Comparison of ENCODE assay signal across 14 mouse cellular contexts in the genomic region with DNA sequence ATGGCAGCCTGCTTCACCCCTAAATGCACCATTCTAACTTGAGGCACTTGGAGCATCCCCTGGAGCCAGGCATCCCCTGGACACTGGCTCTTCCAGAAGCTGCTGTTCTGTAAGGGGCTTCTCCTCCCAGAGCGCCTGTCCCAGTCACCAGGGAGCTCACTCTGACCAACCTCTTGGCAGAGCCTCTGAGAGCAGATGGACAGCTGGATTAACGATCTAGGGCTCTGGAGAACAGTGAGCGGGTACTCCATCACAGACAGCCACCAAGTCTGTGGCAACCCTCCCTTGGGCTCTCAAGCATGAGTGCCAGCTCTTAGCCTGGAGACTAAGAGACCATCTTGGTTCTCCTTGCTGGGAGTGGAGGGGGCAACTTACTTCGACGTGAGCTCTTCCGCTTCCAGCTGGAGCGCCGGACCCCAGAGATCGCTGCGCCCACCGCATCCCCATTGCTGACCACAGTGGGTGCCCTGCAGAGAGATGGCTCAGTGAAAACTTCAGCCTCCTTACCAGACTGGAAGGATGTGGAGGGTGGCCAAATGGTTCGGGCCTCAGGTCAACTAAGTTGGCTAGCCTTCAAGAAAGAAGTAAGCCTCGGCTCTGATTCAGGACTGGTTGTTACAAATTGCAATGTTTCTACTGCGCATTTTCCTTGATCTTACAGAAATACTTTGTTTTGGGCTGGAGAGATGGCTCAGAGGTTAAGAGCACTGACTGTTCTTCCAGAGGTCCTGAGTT.
DNase-seq lines count a peak whose midpoint lies in the region; ATAC-seq lines count a peak whose summit lies in the region.
"Had no signal": no experiment of that assay in that cellular context is flagged by ENCODE, and none has a peak within 500 bp of the region (broad histone marks: within the 10 kb centered on the region; RNA-seq: fewer than 3 reads in every experiment).

No protein-coding gene starts in this region.

- no peak overlapping the region for H3K4me2 ChIP-seq in kidney, embryonic 14.5 days (replicated peaks; ENCODE audit: low read depth, low read length)
- no peak overlapping the region for H3K4me2 ChIP-seq in hindbrain, embryonic 12.5 days (replicated peaks)
- no peak overlapping the region for H3K4me2 ChIP-seq in neural tube, embryonic 12.5 days (replicated peaks)
- H3K4me2 ChIP-seq: liver, embryonic 11.5 days; midbrain, embryonic 15.5 days had no signal

- H3K36me3 ChIP-seq in kidney, embryonic 14.5 days (ENCODE audit: control insufficient read depth, insufficient read depth, low read length) = peaks cover 16% of the 10 kb centered on the region; the same call in 1 of the 2 replicates
- peaks cover 48% of the 10 kb centered on the region for H3K36me3 ChIP-seq in hindbrain, embryonic 12.5 days
- peaks cover 56% of the 10 kb centered on the region for H3K36me3 ChIP-seq in neural tube, embryonic 12.5 days

- H3K4me3 ChIP-seq in kidney, embryonic 14.5 days (ENCODE audit: low read length) = no peak overlapping the region
- no peak overlapping the region for H3K4me3 ChIP-seq in hindbrain, embryonic 12.5 days
- H3K4me3 ChIP-seq in neural tube, embryonic 12.5 days = no peak overlapping the region
- H3K4me3 ChIP-seq: heart, adult 2 months; midbrain, embryonic 15.5 days had no signal

- no peak overlapping the region for H3K9ac ChIP-seq in kidney, embryonic 14.5 days (ENCODE audit: low read depth, low read length)
- H3K9ac ChIP-seq in hindbrain, embryonic 12.5 days = peak overlapping the region; percentile 13; the same call in 1 of the 2 replicates
- 0 out of 2 replicates have a peak overlapping the region, but pooled peaks have one; percentile 17 for H3K9ac ChIP-seq in neural tube, embryonic 12.5 days
- H3K9ac ChIP-seq: midbrain, embryonic 15.5 days had no signal

- H3K27ac ChIP-seq in kidney, embryonic 14.5 days (ENCODE audit: low read depth, low read length) = peak overlapping the region; percentile 73; the same call in 1 of the 2 replicates
- H3K27ac ChIP-seq in hindbrain, embryonic 12.5 days = peak overlapping the region; percentile 35; the same call in 1 of the 2 replicates
- 0 out of 2 replicates have a peak overlapping the region, but pooled peaks have one; percentile 46 for H3K27ac ChIP-seq in neural tube, embryonic 12.5 days
- H3K27ac ChIP-seq: heart, adult 2 months; midbrain, embryonic 15.5 days had no signal

- peaks cover 6% of the 10 kb centered on the region; the same call in 1 of the 2 replicates for H3K9me3 ChIP-seq in kidney, embryonic 14.5 days (ENCODE audit: control insufficient read depth, low read length)
- peaks cover 9% of the 10 kb centered on the region; the same call in 1 of the 2 replicates for H3K9me3 ChIP-seq in hindbrain, embryonic 12.5 days (replicated peaks)
- peaks cover 9% of the 10 kb centered on the region; the same call in 1 of the 2 replicates for H3K9me3 ChIP-seq in neural tube, embryonic 12.5 days
- H3K9me3 ChIP-seq: midbrain, embryonic 15.5 days had no signal

- peak; percentile 35; the same call in 1 of the 2 replicates for ATAC-seq in kidney, embryonic 14.5 days (ENCODE audit: low FRiP score, low TSS enrichment)
- ATAC-seq in hindbrain, embryonic 12.5 days (ENCODE audit: low FRiP score) = no peak
- ATAC-seq in neural tube, embryonic 12.5 days (ENCODE audit: low FRiP score, low read depth) = no peak
- ATAC-seq: midbrain, embryonic 15.5 days had no signal

- peak; percentile 36 for DNase-seq in adrenal gland, postnatal 10 days
- no peak for DNase-seq in adrenal gland, adult 18-20 months (ENCODE audit: low spot score in 2 of 2)
- DNase-seq in kidney, postnatal 4 days = no peak
- DNase-seq in lung, postnatal 10 days = no peak
- DNase-seq in right cerebral cortex, adult 2 months (ENCODE audit: low spot score in 2 of 2) = no peak
- DNase-seq: cerebellum, adult 9-10 months; heart, adult 2 months; heart, postnatal 10 days; spleen, adult 18-20 months had no signal

- H3K4me1 ChIP-seq in kidney, embryonic 14.5 days (ENCODE audit: control insufficient read depth, insufficient read depth, low read length) = peaks cover 8% of the 10 kb centered on the region; the same call in 1 of the 2 replicates
- H3K4me1 ChIP-seq in hindbrain, embryonic 12.5 days = peaks cover 14% of the 10 kb centered on the region
- peaks cover 12% of the 10 kb centered on the region; the same call in 1 of the 2 replicates for H3K4me1 ChIP-seq in neural tube, embryonic 12.5 days
- H3K4me1 ChIP-seq: midbrain, embryonic 15.5 days had no signal

- WGBS in kidney, embryonic 14.5 days = 77% methylated on average over 14 of the region's 14 CpGs
- 88% methylated on average over 14 of the region's 14 CpGs for WGBS in hindbrain, embryonic 12.5 days
- WGBS in neural tube, embryonic 12.5 days = 86% methylated on average over 14 of the region's 14 CpGs

- no peaks in the 10 kb centered on the region for H3K27me3 ChIP-seq in kidney, embryonic 14.5 days (ENCODE audit: control insufficient read depth, insufficient read depth, low read length)
- H3K27me3 ChIP-seq in hindbrain, embryonic 12.5 days = no peaks in the 10 kb centered on the region
- H3K27me3 ChIP-seq in neural tube, embryonic 12.5 days (replicated peaks) = no peaks in the 10 kb centered on the region
- H3K27me3 ChIP-seq: midbrain, embryonic 15.5 days had no signal
